Mouse (Mus musculus): Measurements from ENCODE around the gene Sowaha. TPM values are rescaled to one million over a fixed set of nuclear protein-coding genes. Genes with fewer than 3 reads are reported as not detected.

Gene Sowaha
- polyA plus RNA-seq, 1 experiment from 2014 or later = 2.0 TPM

DNA sequence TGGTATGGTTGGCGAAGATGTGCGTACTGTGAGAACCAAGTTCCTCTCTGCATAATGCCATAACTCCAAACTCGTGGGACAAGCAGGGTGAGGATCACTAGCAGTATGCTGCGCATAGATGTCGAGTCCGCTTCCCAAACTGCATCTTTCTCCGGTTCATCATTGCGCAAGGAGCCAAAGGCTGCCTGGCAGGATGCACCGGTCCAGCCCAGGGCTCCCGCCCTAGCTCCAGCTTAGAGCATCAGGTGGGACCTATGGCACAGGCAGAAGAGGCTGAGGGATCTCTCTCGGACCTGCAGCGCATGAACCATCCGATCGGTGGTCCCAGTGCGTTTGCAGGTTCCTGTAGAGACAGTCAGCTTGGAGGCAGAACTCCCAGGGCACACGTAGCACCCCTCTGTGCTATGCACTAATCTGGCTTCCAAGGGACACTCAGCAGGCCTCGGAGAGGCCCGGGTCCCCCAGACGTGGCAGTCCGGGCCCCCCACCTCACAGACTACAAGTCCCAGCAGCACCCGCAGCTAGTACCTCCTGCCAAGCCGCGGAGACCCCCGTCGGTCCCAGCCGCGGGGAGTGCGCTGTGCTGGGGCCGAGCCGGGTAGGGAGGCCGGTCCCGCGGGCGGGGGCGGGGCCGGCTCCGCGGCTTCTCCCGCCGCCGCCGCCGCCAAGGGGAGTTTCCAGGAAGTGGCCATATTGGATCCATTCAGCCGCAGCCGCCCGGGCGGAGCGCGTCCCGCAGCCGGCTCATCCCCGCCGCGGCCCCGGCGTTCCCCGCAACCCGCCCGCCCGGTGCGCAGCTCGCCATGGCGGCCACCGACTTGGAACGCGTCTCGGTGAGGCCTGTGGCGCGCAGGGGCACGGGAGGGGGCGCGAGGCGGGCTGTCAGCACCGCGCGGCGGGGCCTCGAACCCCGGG, 39.4 kb upstream of the Sowaha start, which contains the start of gene Sept8:
TSS of gene Sept8 (plus strand) at position 51 of the 915 bp plus-strand sequence.
- Histone ChIP-seq H3K27ac (peak within 1 kb of the TSS; percentile 87), H3K4me2 (peak within 1 kb of the TSS; percentile 66), H3K4me3 (replicated peaks) (peak within 1 kb of the TSS; percentile 82), H3K36me3 (no peaks in the 10 kb centered on the region), H3K9ac (peak within 1 kb of the TSS; percentile 62), H3K4me1 (peaks cover 23% of the 10 kb centered on the region), H3K9me3 (no peaks in the 10 kb centered on the region), H3K27me3 (replicated peaks) (no peaks in the 10 kb centered on the region)
- WGBS = 6% methylated on average over 74 of the region's 79 CpGs
- ATAC-seq (ENCODE audit: insufficient read depth, low FRiP score, low read depth) = peak; percentile 73

DNA sequence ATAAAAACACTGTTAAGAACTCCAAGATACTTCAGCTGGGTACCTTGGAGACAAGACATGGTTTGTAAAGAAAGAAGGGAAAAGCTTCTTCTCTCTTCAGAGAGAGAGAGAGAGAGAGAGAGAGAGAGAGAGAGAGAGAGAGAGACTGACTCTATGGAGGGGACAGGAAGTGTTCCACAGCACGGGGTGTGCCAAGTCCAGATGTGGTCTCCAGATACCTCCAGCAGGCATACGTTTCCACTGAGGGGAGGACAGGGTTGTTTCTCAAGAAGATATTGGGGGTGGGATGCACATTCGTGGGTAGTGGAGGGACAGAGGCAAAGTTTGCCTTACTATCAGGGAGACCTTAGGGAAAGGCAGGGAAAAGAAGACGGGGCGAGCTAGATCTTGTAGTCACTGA, 38.7 kb upstream of the Sowaha start:
- 51% methylated on average over 5 of the region's 5 CpGs for WGBS
- Histone ChIP-seq H3K27me3 (replicated peaks) (no peaks in the 10 kb centered on the region), H3K27ac (peak overlapping the region; percentile 87; the same call in 1 of the 2 replicates), H3K4me3 (replicated peaks) (peak overlapping the region; percentile 82; the same call in 1 of the 2 replicates), H3K36me3 (no peaks in the 10 kb centered on the region), H3K4me1 (peaks cover 23% of the 10 kb centered on the region), H3K9me3 (no peaks in the 10 kb centered on the region), H3K4me2 (peak overlapping the region; percentile 66; the same call in 1 of the 2 replicates), H3K9ac (no peak overlapping the region)
- no peak for ATAC-seq (ENCODE audit: insufficient read depth, low FRiP score, low read depth)

DNA sequence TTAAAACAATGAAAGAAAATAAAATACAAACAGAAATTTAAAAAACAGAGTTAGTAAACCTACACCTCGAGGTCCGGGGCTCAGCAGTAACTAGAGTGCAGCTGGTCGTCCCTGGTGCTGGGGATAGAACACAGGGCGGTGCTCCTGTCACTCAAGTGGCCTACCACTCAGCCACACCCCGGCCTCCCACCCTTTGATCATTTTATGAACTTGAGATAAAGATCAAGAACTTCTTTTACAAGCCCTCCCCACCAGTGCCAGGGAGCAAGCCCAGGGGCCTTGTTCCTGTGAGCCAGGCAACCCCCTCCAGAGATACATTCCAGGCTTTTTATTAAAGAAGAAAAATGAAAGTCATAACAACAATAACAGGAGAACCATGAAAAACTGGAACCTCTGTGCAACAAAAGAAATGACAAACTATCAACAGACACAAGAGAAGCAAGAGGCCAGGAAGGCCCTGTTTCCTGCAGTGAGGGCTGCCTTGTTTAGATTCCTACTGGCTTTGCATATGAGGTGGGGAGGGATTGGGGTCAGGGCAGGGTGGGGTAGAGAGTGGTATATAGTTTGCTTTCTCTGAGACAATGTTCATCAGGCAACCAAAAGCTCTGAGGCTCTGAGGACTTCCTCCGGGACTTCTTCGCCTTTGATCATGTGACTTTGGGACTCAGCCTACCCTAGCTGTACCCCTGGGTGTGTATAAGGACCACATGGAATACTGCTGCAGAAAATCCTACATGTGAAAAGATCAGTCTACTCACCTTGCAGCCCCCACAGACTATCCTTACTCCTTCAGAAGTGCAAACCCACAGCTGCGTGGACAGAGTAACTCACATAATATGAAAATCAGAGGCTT, 36.9 kb upstream of the Sowaha start:
- Histone ChIP-seq H3K4me1 (peaks cover 15% of the 10 kb centered on the region), H3K36me3 (no peaks in the 10 kb centered on the region), H3K4me2 (no peak overlapping the region), H3K4me3 (replicated peaks) (no peak overlapping the region), H3K9ac (no peak overlapping the region), H3K9me3 (no peaks in the 10 kb centered on the region), H3K27me3 (replicated peaks) (no peaks in the 10 kb centered on the region), H3K27ac (no peak overlapping the region)
- ATAC-seq (ENCODE audit: insufficient read depth, low FRiP score, low read depth) = 0 out of 2 replicates have a peak, but pooled peaks have one; percentile 41
- WGBS = 53% methylated on average over 8 of the region's 8 CpGs

DNA sequence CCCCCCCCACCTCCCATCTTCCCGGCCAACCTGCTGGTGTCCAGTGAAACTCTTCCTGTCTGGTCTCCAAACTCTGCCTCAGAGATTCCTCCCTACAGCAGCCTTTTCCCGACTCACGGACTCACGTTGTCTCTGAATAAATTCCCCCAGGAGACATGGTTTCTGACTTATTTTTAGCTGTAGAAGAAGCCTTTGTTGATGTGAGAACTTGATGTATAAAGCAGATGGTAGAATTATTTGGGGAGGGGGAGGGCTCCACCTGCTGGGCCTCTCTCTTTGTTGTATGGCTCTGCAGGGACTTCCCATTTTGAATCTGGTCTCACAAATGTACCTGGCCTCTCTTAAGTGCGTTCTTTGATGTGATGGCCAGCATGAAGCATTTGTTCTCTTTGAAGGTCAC, 30.3 kb upstream of the Sowaha start:
- Histone ChIP-seq H3K4me1 (no peaks in the 10 kb centered on the region), H3K4me2 (no peak overlapping the region), H3K27me3 (replicated peaks) (no peaks in the 10 kb centered on the region), H3K36me3 (no peaks in the 10 kb centered on the region), H3K4me3 (replicated peaks) (no peak overlapping the region), H3K27ac (no peak overlapping the region), H3K9me3 (no peaks in the 10 kb centered on the region), H3K9ac (no peak overlapping the region)
- no peak for ATAC-seq (ENCODE audit: insufficient read depth, low FRiP score, low read depth)
- WGBS = 44% methylated on average over 5 of the region's 5 CpGs

DNA sequence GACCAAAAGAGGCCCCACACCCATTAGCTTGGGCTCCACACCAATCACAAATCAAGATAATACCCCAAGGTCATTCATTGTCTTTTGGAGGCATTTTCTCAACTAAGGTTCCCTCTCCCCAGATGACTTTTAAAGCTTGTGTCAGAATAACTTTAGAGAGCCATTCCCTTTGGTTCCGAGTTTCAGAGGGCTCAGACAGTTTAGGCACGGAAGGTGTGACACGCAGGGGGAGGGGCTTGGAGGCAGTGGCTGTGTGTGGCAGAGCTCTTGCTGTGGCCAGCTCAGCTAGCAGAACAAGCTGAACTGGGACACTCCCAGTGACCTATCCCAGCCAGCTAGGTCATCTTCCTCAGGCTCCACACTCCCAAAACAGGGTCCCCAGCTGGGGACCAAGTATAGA, 28.5 kb upstream of the Sowaha start:
- Histone ChIP-seq H3K36me3 (no peaks in the 10 kb centered on the region), H3K9me3 (no peaks in the 10 kb centered on the region), H3K27ac (no peak overlapping the region), H3K9ac (no peak overlapping the region), H3K4me2 (no peak overlapping the region), H3K27me3 (replicated peaks) (no peaks in the 10 kb centered on the region), H3K4me3 (replicated peaks) (no peak overlapping the region), H3K4me1 (no peaks in the 10 kb centered on the region)
- 39% methylated on average over 3 of the region's 3 CpGs for WGBS
- ATAC-seq (ENCODE audit: insufficient read depth, low FRiP score, low read depth) = no peak

DNA sequence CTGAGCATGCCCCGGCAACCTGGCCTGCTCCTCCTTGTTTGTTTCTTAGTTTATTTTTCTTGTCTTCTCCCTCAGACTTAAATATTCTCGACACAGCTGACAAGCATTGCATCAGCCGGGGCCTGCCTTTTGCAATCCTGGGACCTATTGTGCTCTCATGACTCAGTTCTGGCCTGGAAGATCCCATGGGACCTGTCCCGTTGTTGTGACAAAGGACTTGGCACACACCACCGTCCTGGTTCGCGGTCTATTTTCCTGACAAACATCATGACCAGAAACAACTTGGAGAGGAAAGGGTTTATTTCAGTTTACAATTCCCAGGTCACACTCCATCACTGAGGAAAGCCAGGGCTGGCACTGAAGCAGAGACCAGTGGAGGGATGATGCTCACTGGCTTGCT, 28.1 kb upstream of the Sowaha start:
- no peak overlapping the region for H3K4me2 ChIP-seq
- no peaks in the 10 kb centered on the region for H3K36me3 ChIP-seq
- no peaks in the 10 kb centered on the region for H3K27me3 ChIP-seq (replicated peaks)
- WGBS = 66% methylated on average over 7 of the region's 7 CpGs
- H3K27ac ChIP-seq = no peak overlapping the region
- no peak for ATAC-seq (ENCODE audit: insufficient read depth, low FRiP score, low read depth)
- H3K4me1 ChIP-seq = no peaks in the 10 kb centered on the region
- no peak overlapping the region for H3K4me3 ChIP-seq (replicated peaks)
- H3K9me3 ChIP-seq = no peaks in the 10 kb centered on the region
- H3K9ac ChIP-seq = no peak overlapping the region

DNA sequence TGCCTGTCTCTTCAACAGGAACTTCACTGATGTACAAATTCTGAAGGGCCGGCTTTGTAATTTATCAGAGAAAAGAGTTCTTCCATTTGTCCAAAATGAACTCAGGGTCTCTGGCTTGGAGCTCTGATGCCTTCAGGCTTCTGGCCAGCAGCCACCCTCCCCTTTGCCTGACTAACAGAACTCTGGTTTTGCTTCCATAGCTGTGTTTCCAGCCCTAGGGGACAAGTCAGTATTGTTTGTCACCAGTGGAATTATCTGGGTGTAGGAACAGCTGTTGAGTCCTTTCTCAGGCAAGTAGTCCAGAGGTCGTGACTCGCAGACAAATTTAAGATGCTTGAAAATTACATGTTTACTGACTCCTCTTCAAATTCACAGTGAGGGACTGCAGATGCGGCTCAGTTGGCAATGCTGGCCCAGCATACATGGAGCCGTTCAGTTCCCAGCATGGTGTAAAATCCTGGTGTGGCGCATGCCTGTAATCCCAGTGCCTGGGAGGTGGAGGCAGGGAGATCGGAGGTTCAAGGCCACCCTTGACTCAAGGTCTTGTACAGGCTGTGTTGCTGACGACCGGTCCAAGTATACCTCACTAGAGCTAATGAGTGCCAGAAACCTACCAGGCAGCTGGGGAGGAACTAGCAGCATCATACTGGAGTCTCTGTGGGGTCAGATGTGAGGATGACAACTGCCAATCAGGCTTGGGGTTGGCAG, 27.2 kb upstream of the Sowaha start:
- Histone ChIP-seq H3K4me3 (replicated peaks) (no peak overlapping the region), H3K4me1 (no peaks in the 10 kb centered on the region), H3K9me3 (no peaks in the 10 kb centered on the region), H3K27me3 (replicated peaks) (no peaks in the 10 kb centered on the region), H3K36me3 (no peaks in the 10 kb centered on the region), H3K27ac (no peak overlapping the region), H3K9ac (no peak overlapping the region), H3K4me2 (no peak overlapping the region)
- no peak for ATAC-seq (ENCODE audit: insufficient read depth, low FRiP score, low read depth)
- WGBS = 83% methylated on average over 9 of the region's 9 CpGs

DNA sequence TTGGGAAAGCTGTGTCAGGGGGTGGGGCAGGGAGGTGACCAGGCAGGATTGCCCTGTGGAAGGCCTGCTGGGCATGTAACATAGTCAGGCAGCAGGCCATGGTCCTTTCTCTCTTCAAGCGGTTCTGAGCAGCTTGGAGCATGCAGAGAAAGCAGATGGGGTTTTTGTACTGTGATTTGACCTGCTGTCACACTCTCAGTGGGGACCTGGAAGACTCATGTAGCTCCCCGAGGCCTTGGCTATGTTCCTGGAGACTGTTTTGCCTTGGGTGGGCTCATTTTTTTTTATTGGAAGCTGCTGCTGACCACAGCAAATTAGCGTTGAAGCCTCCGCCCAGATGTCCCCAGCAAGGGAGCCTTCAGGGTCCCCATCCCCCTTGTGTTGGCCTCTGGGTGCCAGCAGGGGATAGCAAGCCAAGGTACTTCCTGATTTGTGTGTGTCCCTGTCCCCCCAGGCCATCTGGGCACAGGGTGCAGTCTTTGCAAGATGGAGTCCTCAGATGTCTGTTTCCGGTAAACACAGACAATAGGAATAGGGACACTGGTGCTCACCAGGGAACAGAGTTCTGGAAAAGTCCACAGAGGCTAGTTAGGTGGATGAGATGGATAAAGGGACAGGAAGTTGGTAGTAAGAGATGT, 25.1 kb upstream of the Sowaha start:
- Histone ChIP-seq H3K9ac (no peak overlapping the region), H3K4me2 (no peak overlapping the region), H3K27ac (no peak overlapping the region), H3K9me3 (no peaks in the 10 kb centered on the region), H3K36me3 (no peaks in the 10 kb centered on the region), H3K27me3 (replicated peaks) (no peaks in the 10 kb centered on the region), H3K4me3 (replicated peaks) (no peak overlapping the region), H3K4me1 (0 out of 2 replicates have a peak, but pooled peaks cover 4% of the 10 kb centered on the region)
- 74% methylated on average over 5 of the region's 5 CpGs for WGBS
- ATAC-seq (ENCODE audit: insufficient read depth, low FRiP score, low read depth) = no peak

DNA sequence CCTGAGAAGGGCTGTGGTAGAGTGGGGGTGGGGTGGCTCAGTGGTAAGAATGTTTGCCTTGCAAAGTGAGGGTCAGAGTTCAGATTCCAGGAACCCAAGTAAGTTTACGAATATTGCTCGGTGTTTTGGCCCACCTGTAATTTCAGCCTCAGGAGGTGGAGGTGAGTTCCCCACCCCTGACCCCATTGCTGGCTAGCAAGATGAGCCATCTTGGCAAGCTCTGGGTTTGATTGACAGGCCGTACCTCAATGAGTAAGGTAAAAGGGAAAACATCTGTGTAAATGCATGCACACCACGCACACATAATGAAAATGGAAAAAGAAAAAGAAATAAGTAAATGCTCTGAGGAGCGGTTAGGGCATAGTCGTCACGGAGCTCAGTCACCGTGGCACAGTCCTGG, 24.3 kb upstream of the Sowaha start:
- Histone ChIP-seq H3K4me1 (0 out of 2 replicates have a peak, but pooled peaks cover 4% of the 10 kb centered on the region), H3K4me2 (no peak overlapping the region), H3K27me3 (replicated peaks) (no peaks in the 10 kb centered on the region), H3K27ac (no peak overlapping the region), H3K9me3 (no peaks in the 10 kb centered on the region), H3K4me3 (replicated peaks) (no peak overlapping the region), H3K9ac (no peak overlapping the region), H3K36me3 (no peaks in the 10 kb centered on the region)
- no peak for ATAC-seq (ENCODE audit: insufficient read depth, low FRiP score, low read depth)
- WGBS = 80% methylated on average over 8 of the region's 8 CpGs

DNA sequence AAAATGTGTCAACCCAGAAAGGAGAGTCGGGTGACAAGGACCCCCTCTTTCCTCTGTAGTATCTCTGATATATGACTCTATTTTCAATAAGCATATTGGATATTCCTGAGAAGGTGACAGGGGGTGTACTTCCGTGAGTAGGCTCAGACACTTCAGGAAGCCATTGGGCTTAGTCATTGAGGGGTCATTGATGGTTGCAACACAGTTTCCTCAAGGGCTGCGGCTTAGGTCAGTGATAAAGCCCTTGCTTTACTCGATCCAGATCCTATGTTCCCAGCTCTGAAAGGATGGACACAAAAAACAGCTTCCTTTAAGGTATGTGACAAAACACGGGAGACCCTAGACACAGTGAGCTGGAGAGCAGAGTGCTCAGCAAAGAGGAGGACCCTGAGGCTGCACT, 23.7 kb upstream of the Sowaha start:
- no peak overlapping the region for H3K27ac ChIP-seq
- no peaks in the 10 kb centered on the region for H3K36me3 ChIP-seq
- no peak overlapping the region for H3K4me3 ChIP-seq (replicated peaks)
- 0 out of 2 replicates have a peak, but pooled peaks cover 4% of the 10 kb centered on the region for H3K4me1 ChIP-seq
- H3K9ac ChIP-seq = no peak overlapping the region
- H3K27me3 ChIP-seq (replicated peaks) = no peaks in the 10 kb centered on the region
- 80% methylated on average over 5 of the region's 5 CpGs for WGBS
- no peak overlapping the region for H3K4me2 ChIP-seq
- ATAC-seq (ENCODE audit: insufficient read depth, low FRiP score, low read depth) = no peak
- H3K9me3 ChIP-seq = no peaks in the 10 kb centered on the region

All from stomach, embryonic 15.5 days (tissue).